Mouse (Mus musculus) layer of hippocampus, postnatal 14 days (tissue): ENCODE data around the gene Rsl24d1. TPM values are rescaled to one million over a fixed set of nuclear protein-coding genes. Genes with fewer than 3 reads are reported as not detected.
"Not testable (repeated sequence)": the region's sequence is repeated elsewhere in the genome, so short reads cannot be mapped to it uniquely, and the experiment has no call there.

ENCODE experiments used
- DNase-seq, 2 experiments: peaks; one replicate each; pipeline ENCODE4 v3.0.0; 2021 to 2022; ENCODE audit warnings: low spot score in 2 of 2, mixed read lengths in 1 of 2
- long read RNA-seq, 2 experiments: library from polyadenylated mRNA; stranded (forward); transcript quantifications; one replicate each; pipeline ENCODE4 v2.0.0; 2021
- total RNA-seq, 2 experiments: library from RNA; stranded (reverse); gene quantifications; 2 replicates each; pipeline ENCODE4 v1.2.3; 2021

The Rsl24d1 gene
- 10 to 100 TPM; 60.6 to 64.0 TPM for total RNA-seq
- long read RNA-seq, experiment 1, transcript Rsl24d1-201 (6 exons, 1,543 nt) = major isoform, 45 of 53 reads
- long read RNA-seq, experiment 1, partial matches to known transcripts = 3 of 53 reads
- long read RNA-seq, experiment 1, other reads (novel, unspliced or antisense) = 5 of 53 reads
- long read RNA-seq, experiment 2, transcript Rsl24d1-201 (6 exons, 1,543 nt) = major isoform, 83 of 92 reads
- long read RNA-seq, experiment 2, partial matches to known transcripts = 0 of 92 reads
- long read RNA-seq, experiment 2, other reads (novel, unspliced or antisense) = 8 of 92 reads

- DNase-seq = peak; percentile 79 to 94
These were observed at the start of gene Rsl24d1 for GRCm38 (mm10) chr9:73112919-73113906. Gene Rsl24d1 (plus strand): TSS chr9:73113426.

GRCm38 (mm10) chr9:73063621-73064290 lies 49.5 kb upstream of the Rsl24d1 start:
- no peak for DNase-seq

- DNase-seq = no peak
These were observed 46.1 kb upstream of the Rsl24d1 start for GRCm38 (mm10) chr9:73067086-73067485.

GRCm38 (mm10) chr9:73068230-73068679 lies 45.0 kb upstream of the Rsl24d1 start:
- no peak for DNase-seq

GRCm38 (mm10) chr9:73068688-73069087 lies 44.5 kb upstream of the Rsl24d1 start:
- DNase-seq = no peak

GRCm38 (mm10) chr9:73070971-73071659 lies 42.1 kb upstream of the Rsl24d1 start:
- no peak for DNase-seq

- DNase-seq = no peak
These were observed 40.8 kb upstream of the Rsl24d1 start for GRCm38 (mm10) chr9:73072426-73072825.

GRCm38 (mm10) chr9:73073169-73073568 lies 40.1 kb upstream of the Rsl24d1 start:
- no peak for DNase-seq

- not testable (repeated sequence) for DNase-seq
These were observed 33.9 kb upstream of the Rsl24d1 start for GRCm38 (mm10) chr9:73079349-73079748.

GRCm38 (mm10) chr9:73079801-73080325 lies 33.4 kb upstream of the Rsl24d1 start:
- no peak for DNase-seq

- DNase-seq = no peak
These were observed 30.8 kb upstream of the Rsl24d1 start for GRCm38 (mm10) chr9:73082291-73083000.

- no peak for DNase-seq
These were observed 29.3 kb upstream of the Rsl24d1 start for GRCm38 (mm10) chr9:73083956-73084355.

GRCm38 (mm10) chr9:73085845-73086244 lies 27.4 kb upstream of the Rsl24d1 start:
- no peak for DNase-seq

GRCm38 (mm10) chr9:73087121-73087520 lies 26.1 kb upstream of the Rsl24d1 start:
- no peak for DNase-seq

- DNase-seq = no peak
These were observed 25.6 kb upstream of the Rsl24d1 start for GRCm38 (mm10) chr9:73087581-73087980.

- DNase-seq = no peak
These were observed 23.9 kb upstream of the Rsl24d1 start for GRCm38 (mm10) chr9:73089222-73089920.

GRCm38 (mm10) chr9:73090121-73090520 lies 23.1 kb upstream of the Rsl24d1 start:
- DNase-seq = no peak

- DNase-seq = peak; percentile 28 to 75
These were observed 21.5 kb upstream of the Rsl24d1 start for GRCm38 (mm10) chr9:73091747-73092146.

- no peak for DNase-seq
These were observed 18.6 kb upstream of the Rsl24d1 start for GRCm38 (mm10) chr9:73094580-73094979.
